Mouse (Mus musculus) Muller cell, postnatal 12 days (primary cell): ENCODE data around the gene Maf.
A peak's percentile ranks its signal among the peaks of the same experiment; 100 is the strongest.

Experiments
- DNase-seq: peaks from one replicate; pipeline ENCODE4 v3.0.0-alpha.2; 2015; ENCODE audit errors: inconsistent ontology term

Gene Maf

DNA sequence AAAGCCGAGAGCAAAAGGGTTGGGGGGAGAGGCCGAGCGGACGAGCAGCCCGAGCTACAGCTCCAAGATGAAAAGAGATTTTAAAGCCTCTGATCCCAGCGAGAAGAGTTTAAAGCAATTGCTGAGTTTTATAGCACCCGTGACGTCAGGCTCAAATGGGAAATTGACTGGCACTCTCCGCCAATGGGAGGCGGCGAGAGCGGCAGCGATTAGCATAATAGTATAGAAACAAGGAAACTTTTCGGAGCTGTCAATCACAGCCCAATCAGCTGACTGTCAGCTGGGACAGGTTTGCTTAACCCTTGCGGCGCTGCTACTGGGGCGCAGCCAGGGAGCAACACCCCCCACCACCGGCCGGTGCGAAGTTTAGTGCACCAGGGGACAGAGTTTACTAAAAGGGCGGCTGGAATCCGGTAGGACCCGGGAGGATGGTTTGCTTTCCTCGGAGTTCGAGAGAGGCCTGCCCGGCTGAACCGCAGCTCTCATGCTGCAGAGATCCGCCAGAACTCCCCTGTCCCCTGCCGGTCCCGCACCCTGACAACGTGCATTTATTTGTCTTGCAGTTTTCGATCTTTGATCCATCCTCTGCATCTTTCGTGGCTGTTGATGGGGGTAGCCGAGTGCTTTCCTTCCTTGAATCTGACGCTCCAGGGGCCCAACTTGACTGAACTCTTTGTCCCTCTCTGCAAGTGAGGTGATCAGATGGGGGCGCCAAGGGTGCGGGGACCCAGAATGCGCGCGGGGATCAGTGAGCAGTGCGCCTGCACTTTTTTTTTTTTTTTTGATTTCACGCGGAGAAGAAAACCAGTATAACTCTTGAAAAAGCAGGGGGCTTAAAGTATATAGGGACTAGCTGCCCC lies at the start of gene Maf:
TSS of gene Maf (minus strand) at position 64 of the 860 bp plus-strand sequence.
- peak; percentile 93 for DNase-seq

DNA sequence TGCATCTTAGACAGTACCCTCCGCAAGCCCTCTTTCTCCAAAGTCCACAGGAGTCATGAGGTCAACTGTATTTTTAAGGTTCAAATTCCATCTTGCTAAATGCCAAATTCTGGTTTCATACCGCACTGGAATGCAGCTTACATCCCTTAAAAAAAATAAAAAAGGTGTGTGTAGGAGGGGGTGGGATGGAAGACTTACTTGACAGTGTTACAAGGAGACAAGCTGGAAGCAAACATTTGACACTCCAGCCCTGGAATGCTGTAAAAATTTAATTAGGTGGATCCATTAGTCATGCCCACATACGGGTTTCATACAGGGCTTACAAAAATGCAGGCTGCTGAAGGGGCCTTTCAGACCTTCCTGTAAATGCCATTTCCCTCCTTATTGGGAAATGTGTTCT lies 49.4 kb upstream of the Maf start:
- DNase-seq: peak; percentile 58

DNA sequence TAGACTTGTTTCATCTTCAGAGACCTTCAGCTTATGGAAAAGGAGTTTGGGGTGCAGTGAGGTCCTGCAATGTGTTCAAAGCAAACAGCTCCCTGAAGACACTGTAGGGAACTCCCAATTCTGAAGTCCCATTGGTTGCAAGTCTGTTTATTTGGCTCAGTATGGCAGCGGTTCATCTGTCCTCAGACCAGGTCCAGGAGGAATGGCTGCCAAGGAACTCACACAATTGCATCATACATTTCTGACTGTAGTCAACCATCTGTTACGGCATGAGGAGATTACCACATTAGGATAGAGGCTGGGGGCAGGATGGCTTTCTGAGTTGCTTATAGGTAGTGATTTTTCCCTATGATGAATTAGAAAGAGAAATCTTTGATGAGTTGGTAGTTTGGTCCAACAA lies 48.4 kb upstream of the Maf start:
- no peak for DNase-seq

DNA sequence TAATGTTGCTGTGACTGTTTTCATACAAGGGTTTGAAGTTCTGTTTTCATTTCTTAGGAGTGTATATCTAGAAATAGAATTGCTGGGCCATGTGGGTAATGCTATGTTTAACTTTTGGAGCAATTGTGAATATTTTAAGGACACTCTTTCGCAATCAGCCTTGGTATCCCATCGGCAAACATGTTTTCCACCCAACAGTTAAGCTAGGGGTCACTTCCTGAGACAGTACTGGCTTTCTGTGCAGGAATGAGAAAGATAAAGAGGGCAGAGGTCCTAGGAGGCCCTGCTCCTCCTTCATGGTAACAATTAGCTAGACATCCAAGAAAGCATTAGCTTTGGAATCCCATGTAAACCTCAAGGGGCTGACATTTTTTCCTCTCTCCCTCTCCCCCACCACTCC lies 47.1 kb upstream of the Maf start:
- no peak for DNase-seq

DNA sequence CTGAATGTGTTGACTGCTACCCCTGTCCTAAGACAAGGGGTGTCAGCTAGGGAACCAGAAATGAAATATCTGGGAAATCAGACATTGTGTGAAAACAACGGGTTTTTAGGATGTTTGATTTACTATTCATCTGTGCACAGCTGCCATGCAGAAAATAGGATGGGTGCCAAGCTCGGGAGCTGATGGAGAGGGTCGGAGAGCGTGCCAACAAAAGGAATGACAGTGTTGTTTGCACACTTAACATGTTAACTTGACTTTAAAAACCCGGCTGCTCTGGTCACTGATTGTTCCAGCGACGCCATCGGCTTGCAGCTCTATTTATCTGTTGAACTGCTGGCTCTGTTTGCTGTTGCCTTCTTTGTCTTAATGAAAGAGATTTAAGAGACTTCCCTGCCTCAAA lies 46.2 kb upstream of the Maf start:
- no peak for DNase-seq

DNA sequence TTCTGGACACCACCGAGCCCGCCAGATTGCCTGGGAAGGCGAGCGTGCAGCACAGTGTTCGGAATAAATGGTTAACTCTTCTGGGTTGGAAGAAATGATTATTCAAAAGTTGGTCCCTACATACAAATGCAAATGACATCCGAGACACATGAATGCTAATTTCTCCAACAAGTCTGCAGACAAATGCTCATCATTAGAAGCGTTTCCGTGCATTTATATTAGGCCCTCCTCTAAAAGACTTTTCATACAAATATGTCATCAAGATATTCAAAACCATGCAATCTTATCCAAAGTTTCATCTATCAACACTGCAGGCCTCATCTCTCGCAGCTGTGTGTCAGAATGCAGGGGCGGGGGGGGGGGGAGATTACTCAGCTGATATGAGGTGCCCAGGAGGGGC lies 39.8 kb upstream of the Maf start:
- DNase-seq: no peak

DNA sequence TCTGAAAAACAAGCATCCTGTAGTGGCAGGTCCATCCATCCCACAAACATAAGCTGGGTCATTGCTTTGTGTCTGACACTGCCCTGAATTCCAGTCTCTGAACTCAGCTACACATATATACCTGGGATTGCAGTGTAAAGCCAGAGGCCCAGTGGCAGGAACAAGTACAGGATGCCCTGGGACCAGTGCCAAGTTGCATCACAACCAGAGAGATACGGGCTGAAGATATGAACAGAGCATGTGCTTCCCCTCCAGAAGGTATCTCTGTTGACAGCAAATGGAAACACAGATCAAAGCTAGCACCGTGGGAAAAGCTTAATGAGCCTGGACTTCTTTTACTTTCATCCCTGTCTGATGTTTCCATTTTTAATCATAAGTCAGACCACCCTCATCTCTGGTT lies 38.1 kb upstream of the Maf start:
- DNase-seq: no peak

DNA sequence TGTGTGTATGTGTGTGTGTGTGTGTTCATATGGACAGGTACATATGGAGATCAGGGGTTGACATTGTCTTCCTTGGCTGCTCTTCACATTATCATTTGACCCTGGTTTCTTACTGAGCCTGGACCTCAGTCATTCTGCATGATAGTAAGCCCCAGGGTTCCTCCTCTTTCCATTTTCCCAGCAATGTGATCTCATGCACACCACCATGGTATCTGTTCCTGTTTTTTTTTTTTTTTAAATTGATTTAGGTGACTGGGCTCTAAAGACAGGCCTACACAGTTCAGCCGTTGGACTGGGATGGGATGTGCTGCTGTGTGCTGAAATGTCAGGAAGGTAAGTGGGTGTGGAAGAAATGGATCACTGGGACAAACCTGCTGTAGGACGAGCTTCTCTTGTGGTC lies 35.8 kb upstream of the Maf start:
- no peak for DNase-seq

DNA sequence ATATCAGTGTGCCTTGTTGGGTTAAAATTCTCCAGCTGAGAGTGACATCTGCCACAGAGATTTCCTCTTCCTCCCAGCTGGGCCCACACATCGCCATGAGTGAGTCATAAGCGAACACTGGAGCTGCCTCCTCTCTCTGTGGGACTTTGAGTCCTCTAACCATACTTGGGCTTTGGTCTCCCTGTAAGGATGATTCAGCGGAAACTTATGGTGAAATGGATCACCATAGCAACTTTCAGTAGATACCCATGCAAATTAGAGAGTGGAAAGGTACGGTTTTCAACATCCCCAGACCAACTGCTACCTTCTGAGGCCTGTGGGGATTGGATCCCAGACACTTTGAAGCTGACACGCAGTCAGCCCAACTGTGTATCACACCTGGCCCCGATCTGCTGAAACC lies 35.1 kb upstream of the Maf start:
- DNase-seq: no peak

DNA sequence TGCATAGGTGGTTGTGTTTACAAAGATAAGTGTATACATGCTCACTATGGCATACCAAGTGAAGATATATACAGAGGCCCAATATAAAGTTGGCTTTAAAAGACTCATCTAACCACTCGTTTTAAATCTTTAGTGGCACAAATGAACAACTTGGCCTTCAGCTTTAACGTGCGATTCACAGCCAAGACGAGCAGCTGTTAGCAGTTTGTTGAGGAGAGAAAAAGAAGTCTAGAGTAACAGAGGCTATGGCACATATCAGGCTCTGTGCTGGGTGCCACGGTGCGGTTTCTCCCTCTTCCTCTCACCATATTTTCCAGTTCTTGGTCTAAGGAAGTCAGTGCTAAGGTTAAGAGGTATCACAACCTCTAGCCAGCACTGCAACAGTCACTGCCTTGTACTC lies 34.4 kb upstream of the Maf start:
- DNase-seq: no peak

DNA sequence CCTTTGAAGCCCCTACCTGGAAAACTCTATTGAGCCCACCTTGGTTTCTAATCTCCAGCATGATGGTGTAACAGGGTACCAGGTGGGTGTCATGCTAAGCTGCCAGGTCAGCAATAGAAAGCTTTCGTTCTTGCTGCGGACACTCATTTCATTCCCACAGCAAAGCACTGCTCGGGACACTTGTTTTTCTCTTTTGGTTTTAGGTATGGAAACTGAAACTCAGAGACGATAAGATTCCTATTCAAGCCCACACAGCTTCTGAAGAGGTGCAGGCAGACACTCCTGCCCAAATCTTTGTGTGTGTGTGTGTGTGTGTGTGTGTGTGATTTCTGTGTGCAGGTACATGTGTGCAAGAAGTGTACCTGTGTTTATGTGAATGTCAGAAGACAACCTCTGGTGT lies 32.2 kb upstream of the Maf start:
- DNase-seq: no peak

DNA sequence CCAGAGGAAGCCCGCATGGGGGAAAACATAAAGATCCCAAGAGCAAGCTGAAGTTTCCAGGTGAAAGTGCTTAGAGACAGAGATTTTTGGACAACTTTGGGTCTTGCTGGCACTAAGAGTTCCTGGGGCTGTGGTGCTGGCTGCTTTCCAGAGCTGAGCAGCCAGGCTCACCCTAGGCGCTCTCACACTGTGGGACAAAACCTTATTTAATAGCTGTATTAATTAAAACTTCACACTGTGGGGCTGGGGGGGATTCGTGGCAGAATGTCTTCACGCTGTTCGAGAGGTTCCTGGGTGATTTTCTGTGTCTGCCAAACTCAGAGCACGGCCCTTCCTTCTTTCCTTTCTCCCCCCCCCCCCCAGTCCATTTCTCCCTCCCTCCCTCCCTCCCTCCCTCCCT lies 24.8 kb upstream of the Maf start:
- no peak for DNase-seq

DNA sequence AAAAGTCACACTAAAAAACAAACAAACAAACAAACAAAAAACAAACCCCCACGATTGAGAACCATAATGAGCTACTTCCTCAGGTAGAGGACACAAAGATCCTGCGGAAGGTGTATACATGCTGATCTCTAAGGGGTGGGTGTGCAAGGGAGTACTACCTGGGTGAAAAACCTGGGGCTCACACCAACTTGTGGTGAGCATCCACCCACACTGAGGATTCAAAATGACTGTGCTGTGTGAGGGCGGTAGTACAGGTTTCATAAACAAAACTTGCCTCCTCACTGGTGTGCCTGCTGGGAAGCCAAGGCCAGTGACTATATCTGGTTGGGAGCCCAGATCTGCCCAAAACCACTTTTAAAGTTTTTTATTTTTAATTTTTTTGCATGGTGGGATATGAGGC lies 19.2 kb upstream of the Maf start:
- no peak for DNase-seq

DNA sequence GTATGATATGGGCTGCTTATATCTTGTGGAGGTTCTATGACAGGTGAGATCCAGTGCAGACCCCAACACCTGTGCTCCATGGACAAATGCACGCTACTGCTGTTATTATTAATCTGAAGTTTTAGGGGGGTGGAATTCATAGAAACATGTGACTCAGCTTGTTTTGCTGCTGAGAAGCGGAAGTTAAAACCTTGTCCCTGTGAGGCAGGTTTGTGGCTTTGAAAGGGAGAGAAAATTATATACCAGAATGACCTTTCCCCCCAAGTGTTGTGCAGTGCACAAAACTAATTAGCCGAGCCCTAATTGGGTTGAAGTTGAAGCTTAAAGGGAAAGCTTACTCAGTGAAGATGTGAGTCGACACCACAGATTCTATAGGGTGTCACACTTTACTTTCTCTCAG lies 18.6 kb upstream of the Maf start:
- no peak for DNase-seq

DNA sequence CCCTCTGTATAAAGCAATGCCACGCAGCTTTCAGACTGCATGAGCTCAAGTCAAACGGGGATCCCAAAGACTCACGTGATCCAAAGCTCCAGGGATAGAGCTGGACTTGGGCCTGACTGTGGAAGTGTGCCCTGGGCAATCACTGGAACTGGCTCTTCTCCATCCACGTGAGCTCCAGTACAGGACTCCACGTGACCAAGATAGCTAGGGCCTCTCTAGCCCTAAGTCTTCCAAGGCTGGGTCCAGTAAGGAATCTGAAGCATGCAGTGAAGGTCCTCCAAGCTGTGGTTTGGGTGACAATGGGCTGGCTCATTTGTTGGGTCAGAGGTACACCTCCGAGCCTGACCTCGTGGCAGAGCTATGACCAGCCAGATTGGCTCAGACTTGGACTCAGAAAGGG lies 11.5 kb upstream of the Maf start:
- DNase-seq: peak; percentile 82

DNA sequence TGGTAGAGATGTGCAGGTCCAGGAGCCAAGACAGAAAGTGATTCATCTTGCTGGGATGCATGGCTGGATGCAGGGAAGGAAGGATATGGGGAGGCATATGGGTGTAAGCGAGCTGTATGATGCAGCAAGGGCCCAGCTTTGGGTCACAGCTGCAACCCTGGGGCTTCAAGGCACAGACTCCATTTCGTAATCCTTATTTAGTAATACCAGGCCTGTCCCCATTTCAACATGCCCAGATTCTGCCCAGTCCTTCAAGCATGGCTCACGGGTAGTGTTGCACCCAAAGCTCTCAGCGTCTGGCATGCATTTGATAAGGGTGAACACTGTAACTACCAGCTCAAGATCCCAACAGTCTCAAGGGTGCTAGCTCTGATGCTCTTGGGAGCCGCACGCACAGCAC lies 11.0 kb upstream of the Maf start:
- no peak for DNase-seq

DNA sequence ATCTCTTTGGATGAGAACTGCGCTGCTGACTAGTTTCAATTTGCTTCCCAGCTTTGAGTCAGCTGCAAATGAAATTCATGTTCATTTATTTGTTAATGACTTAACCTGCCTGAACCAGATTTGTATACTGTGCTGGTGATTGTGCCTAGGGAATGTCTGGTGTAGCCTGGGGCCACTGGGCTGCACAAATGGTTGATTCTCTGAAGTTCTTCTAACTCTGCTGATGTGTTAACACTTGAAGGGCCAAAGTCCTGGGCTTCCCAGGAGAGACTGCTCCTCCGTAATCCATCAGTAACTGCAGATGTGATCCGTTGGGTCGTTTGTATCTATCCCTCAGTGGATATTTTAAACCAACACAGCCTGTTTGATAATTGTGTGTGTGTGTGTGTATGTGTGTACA lies 7.7 kb upstream of the Maf start:
- DNase-seq: no peak

DNA sequence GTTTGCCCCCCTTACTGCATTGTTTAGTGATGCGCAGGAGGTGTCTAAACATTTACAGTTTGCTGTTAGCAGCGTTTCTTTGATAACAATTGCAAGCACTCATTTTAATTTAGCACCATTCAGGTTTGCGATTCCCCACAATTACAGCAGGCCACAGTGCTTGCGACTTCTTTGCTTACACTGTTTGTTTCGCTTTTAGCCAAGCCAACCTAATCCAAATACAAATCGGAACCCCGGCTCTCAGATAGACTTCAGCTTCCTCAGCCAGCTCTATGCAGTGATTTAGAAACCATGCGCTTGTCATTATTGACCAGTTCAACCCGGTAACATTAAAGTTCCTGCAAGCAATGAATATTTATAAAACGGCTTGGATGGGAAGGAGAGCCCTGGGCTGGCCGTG lies 3.5 kb upstream of the Maf start:
- no peak for DNase-seq

DNA sequence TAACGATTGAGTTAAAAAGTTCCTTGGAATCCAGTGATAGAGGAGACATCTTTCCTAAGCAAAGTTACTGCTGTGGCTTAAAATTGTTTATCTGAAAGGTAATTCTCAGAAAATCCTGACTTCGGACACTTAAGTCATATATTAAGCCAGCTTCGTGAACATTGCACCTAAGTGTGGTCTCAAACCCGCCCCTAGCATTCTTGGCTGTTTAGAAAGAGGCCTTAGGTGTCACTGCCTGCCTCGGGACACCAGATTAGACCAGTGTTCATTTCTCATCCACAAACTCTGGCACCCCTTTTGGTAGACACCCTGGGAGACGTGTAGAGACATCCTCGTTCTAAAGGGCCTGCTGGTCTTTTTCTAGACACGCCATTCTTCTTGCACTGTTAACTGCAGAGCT lies 2.3 kb upstream of the Maf start:
- no peak for DNase-seq

DNA sequence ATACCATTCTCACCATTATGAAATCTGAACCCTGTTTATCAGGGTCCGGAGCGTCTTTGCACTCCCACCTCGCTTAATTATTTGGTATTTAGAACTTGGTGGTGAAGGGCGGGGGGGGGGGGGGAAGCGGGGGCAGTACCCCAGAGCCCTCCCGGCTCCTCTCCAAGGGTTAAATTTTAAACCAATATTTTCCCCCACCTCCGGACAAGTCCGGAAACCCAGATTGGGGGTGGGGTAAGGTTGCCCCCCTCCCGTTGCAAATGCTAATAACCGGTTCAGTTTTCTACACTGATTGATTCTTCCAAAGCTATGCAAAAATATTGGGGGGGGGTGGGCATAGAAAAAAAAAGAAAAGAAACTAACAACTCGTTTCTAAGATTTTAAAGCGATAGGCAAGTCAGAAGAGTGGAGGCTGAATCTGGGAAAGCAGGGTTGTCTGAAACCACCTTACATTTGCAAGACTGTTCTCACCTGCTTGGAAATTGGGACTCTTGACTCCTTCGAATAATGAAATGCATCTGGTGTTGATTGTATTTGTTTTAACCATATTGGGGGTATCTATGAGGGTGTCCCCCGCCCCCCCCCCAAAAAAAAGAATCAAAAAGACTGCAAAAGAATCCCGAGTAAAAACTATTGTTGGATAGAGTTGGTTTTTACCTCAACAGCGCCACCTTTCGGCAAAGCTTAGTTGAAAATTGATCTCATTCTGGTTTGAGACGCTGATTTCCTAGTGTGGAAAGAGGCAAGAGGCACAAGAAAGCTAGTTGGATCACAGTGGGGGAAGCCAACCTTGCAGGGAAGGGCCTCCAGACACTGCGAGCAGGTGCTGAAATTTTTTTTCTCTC lies 1.6 kb upstream of the Maf start:
- DNase-seq: peak; percentile 77

DNA sequence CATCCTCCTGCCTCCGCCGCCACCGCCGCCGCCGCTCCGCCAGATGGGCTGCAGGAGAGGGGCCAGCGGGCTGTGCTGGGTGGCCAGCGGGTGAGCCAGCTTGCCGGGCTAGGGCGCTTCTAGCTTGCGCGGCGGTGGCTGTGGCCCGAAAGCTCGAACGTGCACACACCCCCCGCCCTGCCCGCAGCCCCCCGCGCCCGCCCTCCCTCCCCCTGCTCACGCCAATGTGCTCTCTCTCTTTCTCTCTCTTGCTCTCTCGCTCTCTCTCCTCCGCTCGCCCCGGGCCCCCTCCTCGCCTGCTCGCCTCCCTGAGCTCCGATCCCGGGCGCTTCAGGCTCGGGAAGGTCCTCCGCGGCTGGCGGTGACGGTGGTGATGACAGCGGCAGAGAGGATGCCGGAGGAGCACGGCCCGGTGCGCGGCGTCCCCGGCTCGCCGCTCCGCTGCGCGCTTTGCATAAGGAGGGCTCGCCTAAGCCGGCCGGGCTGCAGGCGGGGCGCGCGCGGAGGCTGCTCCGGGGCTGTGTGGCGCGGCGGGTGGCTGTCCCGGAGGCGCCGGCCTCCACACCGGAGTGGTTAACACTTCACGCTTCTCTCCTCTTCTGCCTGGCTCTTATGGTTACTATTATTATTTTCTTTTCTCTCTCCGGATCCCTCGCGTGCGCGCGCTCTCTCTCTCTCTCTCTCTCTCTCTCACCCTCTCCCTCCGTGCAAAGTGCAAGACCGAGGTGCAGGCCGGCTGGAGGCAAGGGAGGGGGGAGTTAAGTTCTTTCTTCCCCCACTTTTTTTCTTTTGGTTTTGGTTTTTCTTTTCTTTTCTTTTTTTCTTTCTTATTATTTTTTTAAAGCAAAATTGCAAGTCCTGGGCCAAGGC lies 498 bp downstream of the Maf start:
- DNase-seq: peak; percentile 92

DNA sequence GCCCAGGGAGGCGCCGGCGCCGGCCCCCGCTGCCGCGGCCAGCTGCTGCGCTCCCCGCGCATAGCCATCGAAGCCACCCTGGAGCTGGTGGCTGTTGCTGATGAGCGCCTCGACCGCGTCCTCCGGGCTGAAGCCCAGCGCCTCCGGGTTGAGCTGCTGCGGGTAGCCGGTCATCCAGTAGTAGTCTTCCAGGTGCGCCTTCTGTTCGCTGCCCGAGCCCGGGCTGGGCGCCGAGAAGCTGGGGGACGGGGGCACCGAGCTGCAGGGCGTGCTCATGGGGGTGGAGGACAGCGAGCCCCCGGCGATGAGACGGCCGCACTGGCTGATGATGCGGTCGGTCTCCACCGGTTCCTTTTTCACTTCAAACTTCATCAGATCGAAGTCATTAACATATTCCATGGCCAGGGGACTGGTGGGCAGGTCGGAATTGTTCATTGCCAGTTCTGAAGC lies 1.2 kb downstream of the Maf start:
- no peak for DNase-seq
